In genomic region chr11:30091892-30092291, GRCm38 (mm10) we compare ENCODE assay signal across 10 mouse cellular contexts.
DNase-seq lines count a peak whose midpoint lies in the region; ATAC-seq and TF ChIP-seq lines count a peak whose summit lies in the region.
"Had no signal": no experiment of that assay in that cellular context is flagged by ENCODE, and none has a peak within 500 bp of the region (broad histone marks: within the 10 kb centered on the region; RNA-seq: fewer than 3 reads in every experiment).

No protein-coding gene starts in this region.

- H3K36me3 ChIP-seq in kidney, postnatal 0 days (ENCODE audit: insufficient read depth, low read length): no peaks in the 10 kb centered on the region
- H3K36me3 ChIP-seq in kidney, embryonic 14.5 days (ENCODE audit: control insufficient read depth, insufficient read depth, low read length): peaks cover 1% of the 10 kb centered on the region; the same call in 1 of the 2 replicates
- H3K36me3 ChIP-seq in neural tube, embryonic 15.5 days: peaks cover 2% of the 10 kb centered on the region; the same call in 1 of the 2 replicates

- H3K4me1 ChIP-seq in kidney, postnatal 0 days (replicated peaks; ENCODE audit: insufficient read depth, low read length): no peaks in the 10 kb centered on the region
- H3K4me1 ChIP-seq in kidney, embryonic 14.5 days (ENCODE audit: control insufficient read depth, insufficient read depth, low read length): no peaks in the 10 kb centered on the region
- H3K4me1 ChIP-seq in neural tube, embryonic 15.5 days: no peaks in the 10 kb centered on the region
- H3K4me1 ChIP-seq: hindbrain, embryonic 10.5 days had no signal

- H3K27ac ChIP-seq in kidney, postnatal 0 days: no peak overlapping the region
- no peak overlapping the region for H3K27ac ChIP-seq in kidney, embryonic 14.5 days (ENCODE audit: low read depth, low read length)
- no peak overlapping the region for H3K27ac ChIP-seq in neural tube, embryonic 15.5 days (replicated peaks)
- H3K27ac ChIP-seq: hindbrain, embryonic 10.5 days had no signal

- peak; percentile 57 for DNase-seq in kidney, postnatal 0 days (ENCODE audit: low spot score)
- peak; percentile 63 for DNase-seq in CD4-positive, CD25-positive, alpha-beta regulatory T cell, adult 2 months (ENCODE audit: low read depth, low spot score)
- no peak for DNase-seq in Patski (ENCODE audit: low read depth, low spot score)
- DNase-seq in fibroblast of lung, adult 2 months (ENCODE audit: low read depth): peak; percentile 12
- no peak for DNase-seq in urinary bladder, postnatal 10 days (ENCODE audit: low spot score)
- no peak for DNase-seq in frontal cortex, postnatal 36 days (ENCODE audit: low spot score in 2 of 2)
- DNase-seq: spleen, adult 18-20 months had no signal

- no peaks in the 10 kb centered on the region for H3K9me3 ChIP-seq in kidney, postnatal 0 days (replicated peaks; ENCODE audit: low read length)
- no peaks in the 10 kb centered on the region for H3K9me3 ChIP-seq in kidney, embryonic 14.5 days (ENCODE audit: control insufficient read depth, low read length)
- no peaks in the 10 kb centered on the region for H3K9me3 ChIP-seq in neural tube, embryonic 15.5 days (replicated peaks)
- H3K9me3 ChIP-seq: hindbrain, embryonic 10.5 days had no signal

- H3K27me3 ChIP-seq in kidney, postnatal 0 days (ENCODE audit: insufficient read depth, low read length): no peaks in the 10 kb centered on the region
- no peaks in the 10 kb centered on the region for H3K27me3 ChIP-seq in kidney, embryonic 14.5 days (ENCODE audit: control insufficient read depth, insufficient read depth, low read length)
- no peaks in the 10 kb centered on the region for H3K27me3 ChIP-seq in Patski
- H3K27me3 ChIP-seq in neural tube, embryonic 15.5 days (replicated peaks): no peaks in the 10 kb centered on the region

- no peak for ATAC-seq in kidney, postnatal 0 days (replicated peaks; ENCODE audit: low FRiP score, low read depth)
- ATAC-seq in kidney, embryonic 14.5 days (ENCODE audit: low FRiP score, low TSS enrichment): no peak
- ATAC-seq in Patski: no peak
- ATAC-seq in neural tube, embryonic 15.5 days (ENCODE audit: low FRiP score): no peak

- H3K4me3 ChIP-seq in kidney, postnatal 0 days (replicated peaks; ENCODE audit: low read depth, low read length): no peak overlapping the region
- no peak overlapping the region for H3K4me3 ChIP-seq in kidney, embryonic 14.5 days (ENCODE audit: low read length)
- no peak overlapping the region for H3K4me3 ChIP-seq in neural tube, embryonic 15.5 days (replicated peaks)
- H3K4me3 ChIP-seq: hindbrain, embryonic 10.5 days had no signal

- 54% methylated on average over 4 of the region's 4 CpGs for WGBS in kidney, postnatal 0 days
- WGBS in kidney, embryonic 14.5 days: 63% methylated on average over 4 of the region's 4 CpGs
- WGBS in neural tube, embryonic 15.5 days: 46% methylated on average over 4 of the region's 4 CpGs

- CTCF ChIA-PET in Patski (lab: Charles Lee): interaction anchor here (0.7 to 1.0 kb wide), 3 partner anchors 12 to 88 kb away, joined by 3 to 4 read pairs (median 3); no protein-coding TSS in a partner anchor

- in situ Hi-C loops in Patski (cut with MboI; ENCODE audit: low pct_unique_long_range_greater_than_20kb): loop anchor here (5.0 to 25.0 kb wide), 2 partner anchors 395 to 565 kb away; no protein-coding TSS in a partner anchor

- POLR2A ChIA-PET in Patski (lab: Charles Lee): no interaction called here

- peak; percentile 66 for TF ChIP-seq CTCF in kidney, postnatal 0 days (IDR thresholded peaks at IDR 0.05; ENCODE audit: low read depth)
- peak; percentile 63 for TF ChIP-seq CTCF in Patski (IDR thresholded peaks at IDR 0.05)

- no peak overlapping the region for H3K4me2 ChIP-seq in kidney, postnatal 0 days (ENCODE audit: low read length)
- H3K4me2 ChIP-seq in kidney, embryonic 14.5 days (replicated peaks; ENCODE audit: low read depth, low read length): no peak overlapping the region
- H3K4me2 ChIP-seq in neural tube, embryonic 15.5 days: no peak overlapping the region

- no peak overlapping the region for H3K9ac ChIP-seq in kidney, postnatal 0 days (ENCODE audit: low read depth, low read length)
- H3K9ac ChIP-seq in kidney, embryonic 14.5 days (ENCODE audit: low read depth, low read length): no peak overlapping the region
- no peak overlapping the region for H3K9ac ChIP-seq in neural tube, embryonic 15.5 days (replicated peaks)

Comparison
In these comparisons a context has a peak if more than half of its experiments do, and no peak if none do; other contexts are left out.
1. DNase-seq: peak in kidney, postnatal 0 days (single experiment), CD4-positive, CD25-positive, alpha-beta regulatory T cell, adult 2 months (single experiment) and fibroblast of lung, adult 2 months (single experiment); none in Patski (single experiment), urinary bladder, postnatal 10 days (single experiment) and frontal cortex, postnatal 36 days (0 of 2).